Comparison of ENCODE assay signal across 1 mouse cellular context in genomic region chr8:70511770-70512169, GRCm38 (mm10).
TF ChIP-seq lines count a peak whose summit lies in the region.

No protein-coding gene starts in this region.

TF ChIP-seq in myocyte, 11 proteins besides CTCF, POLR2A, EP300 and RAD21:
- TF ChIP-seq MAX (IDR thresholded peaks at IDR 0.05; ENCODE audit: low read depth) (no peak), POLR2AphosphoS2 (IDR thresholded peaks at IDR 0.05; ENCODE audit: insufficient read length, low read depth) (peak; percentile 62)
